Mouse (Mus musculus): ENCODE results near the gene Elavl3.

DNA sequence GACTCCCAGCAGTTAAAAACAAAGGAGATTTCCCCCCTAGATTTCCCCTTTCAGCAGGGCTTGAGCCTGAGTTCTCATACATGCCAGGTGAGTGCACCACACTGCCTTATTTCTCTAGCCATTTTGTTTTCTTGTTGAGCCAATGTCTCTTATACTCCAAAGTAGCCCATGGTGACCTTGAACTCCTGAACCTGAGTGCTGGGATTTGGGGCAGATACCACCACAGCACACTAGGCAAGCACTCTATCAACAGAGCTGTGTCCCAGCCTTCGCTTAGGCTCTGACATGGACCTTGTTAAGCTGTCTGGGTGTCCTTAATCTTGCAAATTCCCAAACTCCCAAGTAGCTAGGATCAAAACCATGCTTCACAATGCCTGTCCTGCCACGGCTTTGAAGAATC lies 10.0 kb downstream of the Elavl3 start:
- TF ChIP-seq GATA1 (IDR thresholded peaks at IDR 0.05; ENCODE audit: borderline replicate concordance, low read length) (no peak), CTCF (IDR thresholded peaks at IDR 0.05; ENCODE audit: low read depth, low read length) (no peak), POLR2AphosphoS5 (IDR thresholded peaks at IDR 0.05; ENCODE audit: insufficient replicate concordance, low read depth, low read length) (no peak), TAL1 (conservative IDR thresholded peaks at IDR 0.05; ENCODE audit: low read depth, low read length) (no peak)

Data from G1E (cell line).